ENCODE assay signal across 13 mouse cellular contexts in genomic region chr1:162043788-162044717, GRCm38 (mm10).
DNase-seq lines count a peak whose midpoint lies in the region; ATAC-seq lines count a peak whose summit lies in the region.
"Had no signal": no experiment of that assay in that cellular context is flagged by ENCODE, and none has a peak within 500 bp of the region (broad histone marks: within the 10 kb centered on the region; RNA-seq: fewer than 3 reads in every experiment).

No protein-coding gene starts in this region.

- DNase-seq in liver, embryonic 11.5 days (ENCODE audit: low spot score), result no peak
- peak; percentile 68 for DNase-seq in mesoderm, embryonic 11.5 days (ENCODE audit: low read depth, low spot score)
- no peak for DNase-seq in left cerebral cortex, postnatal 10 days (ENCODE audit: extremely low spot score in 1 of 2, low spot score in 2 of 2)
- no peak for DNase-seq in frontal cortex, postnatal 10 days (ENCODE audit: low spot score in 2 of 2)
- DNase-seq: cerebellum, adult 9-10 months; forebrain, postnatal 0 days; kidney, adult 9 months; lung, postnatal 4 days; thymus, postnatal 36 days had no signal

- intact Hi-C loops in left cerebral cortex, postnatal 10 days (cut with DNase I), result no loop called here

- H3K4me1 ChIP-seq in liver, embryonic 11.5 days (replicated peaks; ENCODE audit: control insufficient read depth, insufficient read depth, low read length), result peaks cover 3% of the 10 kb centered on the region
- H3K4me1 ChIP-seq in liver, embryonic 12.5 days, result peaks cover 4% of the 10 kb centered on the region; the same call in 1 of the 2 replicates
- H3K4me1 ChIP-seq in embryonic facial prominence, embryonic 12.5 days, result peaks cover 37% of the 10 kb centered on the region
- H3K4me1 ChIP-seq in heart, embryonic 15.5 days (replicated peaks), result peaks cover 15% of the 10 kb centered on the region

- H3K4me3 ChIP-seq in liver, embryonic 11.5 days (ENCODE audit: low read depth, low read length), result no peak overlapping the region
- no peak overlapping the region for H3K4me3 ChIP-seq in liver, embryonic 12.5 days
- H3K4me3 ChIP-seq in embryonic facial prominence, embryonic 12.5 days, result no peak overlapping the region
- no peak overlapping the region for H3K4me3 ChIP-seq in heart, embryonic 15.5 days

- no peaks in the 10 kb centered on the region for H3K36me3 ChIP-seq in liver, embryonic 11.5 days (ENCODE audit: control insufficient read depth, insufficient read depth, low read length)
- no peaks in the 10 kb centered on the region for H3K36me3 ChIP-seq in liver, embryonic 12.5 days
- no peaks in the 10 kb centered on the region for H3K36me3 ChIP-seq in embryonic facial prominence, embryonic 12.5 days
- H3K36me3 ChIP-seq in heart, embryonic 15.5 days, result no peaks in the 10 kb centered on the region

- H3K27me3 ChIP-seq in liver, embryonic 11.5 days (replicated peaks; ENCODE audit: control insufficient read depth, insufficient read depth, low read length), result no peaks in the 10 kb centered on the region
- no peaks in the 10 kb centered on the region for H3K27me3 ChIP-seq in liver, embryonic 12.5 days (replicated peaks)
- no peaks in the 10 kb centered on the region for H3K27me3 ChIP-seq in embryonic facial prominence, embryonic 12.5 days
- H3K27me3 ChIP-seq in heart, embryonic 15.5 days, result no peaks in the 10 kb centered on the region
- H3K27me3 ChIP-seq: Patski had no signal

- ATAC-seq in liver, embryonic 11.5 days (replicated peaks; ENCODE audit: low FRiP score), result no peak
- no peak for ATAC-seq in liver, embryonic 12.5 days
- ATAC-seq in embryonic facial prominence, embryonic 12.5 days (ENCODE audit: insufficient number of reproducible peaks, insufficient read depth, low FRiP score, low TSS enrichment), result peak; percentile 80
- no peak; the same call in 1 of the 2 replicates for ATAC-seq in heart, embryonic 15.5 days (replicated peaks; ENCODE audit: insufficient number of reproducible peaks, insufficient read depth, low FRiP score, low read depth)
- ATAC-seq: forebrain, postnatal 0 days; Patski had no signal

- 69% methylated on average over 8 of the region's 8 CpGs for WGBS in liver, embryonic 11.5 days
- 58% methylated on average over 8 of the region's 8 CpGs for whole genome bisulfite sequencing in liver, embryonic 12.5 days (ENCODE audit: insufficient replicate concordance)
- WGBS in embryonic facial prominence, embryonic 12.5 days, result 24% methylated on average over 8 of the region's 8 CpGs
- 55% methylated on average over 8 of the region's 8 CpGs for WGBS in heart, embryonic 15.5 days

- H3K9me3 ChIP-seq in liver, embryonic 11.5 days (ENCODE audit: control insufficient read depth, low read length), result no peaks in the 10 kb centered on the region
- H3K9me3 ChIP-seq in liver, embryonic 12.5 days (replicated peaks), result no peaks in the 10 kb centered on the region
- H3K9me3 ChIP-seq in embryonic facial prominence, embryonic 12.5 days, result no peaks in the 10 kb centered on the region
- H3K9me3 ChIP-seq in heart, embryonic 15.5 days (replicated peaks), result no peaks in the 10 kb centered on the region

- H3K4me2 ChIP-seq in liver, embryonic 11.5 days, result no peak overlapping the region
- no peak overlapping the region for H3K4me2 ChIP-seq in liver, embryonic 12.5 days
- no peak overlapping the region for H3K4me2 ChIP-seq in embryonic facial prominence, embryonic 12.5 days (replicated peaks)
- H3K4me2 ChIP-seq in heart, embryonic 15.5 days, result no peak overlapping the region

- H3K9ac ChIP-seq in liver, embryonic 11.5 days (ENCODE audit: low read depth, low read length), result no peak overlapping the region
- H3K9ac ChIP-seq in liver, embryonic 12.5 days, result no peak overlapping the region
- no peak overlapping the region for H3K9ac ChIP-seq in embryonic facial prominence, embryonic 12.5 days
- H3K9ac ChIP-seq in heart, embryonic 15.5 days, result no peak overlapping the region
- H3K9ac ChIP-seq: forebrain, postnatal 0 days had no signal

- H3K27ac ChIP-seq in liver, embryonic 11.5 days (ENCODE audit: low read depth, low read length), result peak overlapping the region; percentile 49; the same call in 1 of the 2 replicates
- no peak overlapping the region; the same call in 1 of the 2 replicates for H3K27ac ChIP-seq in liver, embryonic 12.5 days
- peak overlapping the region; percentile 96 for H3K27ac ChIP-seq in embryonic facial prominence, embryonic 12.5 days
- peak overlapping the region; percentile 66 for H3K27ac ChIP-seq in heart, embryonic 15.5 days
